Mouse (Mus musculus) E14TG2a.4 (cell line): ENCODE data around the gene Ddx27.

Experiments used
- CTCF ChIP-seq: conservative IDR thresholded peaks from 2 replicates; pipeline ENCODE4 v1.5.1; 2014; ENCODE audit warnings: low read length
- NANOG ChIP-seq: IDR thresholded peaks from 2 replicates; pipeline ENCODE4 v1.6.1; 2014; ENCODE audit warnings: borderline replicate concordance, low read length, mixed read lengths
- POU5F1 ChIP-seq: IDR thresholded peaks from 2 replicates; pipeline ENCODE4 v1.6.1; 2014; ENCODE audit warnings: low read length, borderline replicate concordance

DNA sequence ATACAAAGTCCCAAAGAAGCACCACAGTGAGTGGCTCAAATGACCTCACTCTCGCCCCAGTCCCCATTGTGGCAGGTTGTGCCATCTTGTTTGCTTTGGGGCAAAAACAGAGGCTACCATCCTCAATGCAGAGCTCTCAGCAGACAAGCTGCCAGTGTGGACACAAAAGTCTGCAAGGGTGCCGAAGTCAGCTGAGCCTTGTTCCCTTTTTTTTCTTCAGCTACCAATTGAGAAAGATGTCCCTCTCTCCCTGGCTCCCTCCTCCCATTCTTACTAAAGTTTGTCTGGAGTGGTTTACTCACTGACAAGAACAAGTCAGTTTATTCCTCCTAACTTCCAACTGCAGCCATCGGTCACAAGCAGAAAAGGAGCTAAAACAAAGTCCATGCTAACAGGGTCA lies 38.6 kb upstream of the Ddx27 start:
- no peak for TF ChIP-seq CTCF
- TF ChIP-seq NANOG, result no peak
- TF ChIP-seq POU5F1, result no peak
